Mouse (Mus musculus) midbrain, postnatal 0 days (tissue): ENCODE data around the gene Lrrc40. TPM values are rescaled to one million over a fixed set of nuclear protein-coding genes. Genes with fewer than 3 reads are reported as not detected.

ENCODE experiments used
- ATAC-seq: fragments of 200-750 bp; cut with Nextera tagmentation; 2 replicates; pipeline ENCODE4 v1.8.0; 2017; ENCODE audit warnings: moderate number of reproducible peaks, mild to moderate bottlenecking, moderate TSS enrichment, moderate library complexity; ENCODE audit not compliant: low FRiP score
- DNase-seq: peaks from one replicate; pipeline ENCODE4 v3.0.0-alpha.2; 2015; ENCODE audit warnings: low spot score
- H3K27ac ChIP-seq: fragments of 300-500 bp; sonication (generic); 2 replicates; pipeline ENCODE4 v1.5.1; 2014; ENCODE audit warnings: low read depth, mild to moderate bottlenecking, low read length, mixed read lengths
- H3K27me3 ChIP-seq: fragments of 300-500 bp; sonication (generic); 2 replicates; pipeline ENCODE4 v1.6.1; 2014; ENCODE audit warnings: low read length, control low read depth, mixed read lengths; ENCODE audit not compliant: insufficient read depth
- H3K36me3 ChIP-seq: fragments of 300-500 bp; sonication (generic); 2 replicates; pipeline ENCODE4 v1.6.1; 2014; ENCODE audit warnings: low read length, control low read depth, mixed read lengths; ENCODE audit not compliant: insufficient read depth
- H3K4me1 ChIP-seq: fragments of 300-500 bp; sonication (generic); 2 replicates; pipeline ENCODE4 v1.6.1; 2014; ENCODE audit warnings: mild to moderate bottlenecking, control low read depth, antibody characterized with exemption, low read length, mixed read lengths; ENCODE audit not compliant: insufficient read depth
- H3K4me2 ChIP-seq: fragments of 300-500 bp; sonication (generic); 2 replicates; pipeline ENCODE4 v1.6.1; 2014; ENCODE audit warnings: low read depth, mild to moderate bottlenecking, low read length, mixed read lengths; ENCODE audit not compliant: poor library complexity, severe bottlenecking
- H3K4me3 ChIP-seq: fragments of 300-500 bp; sonication (generic); 2 replicates; pipeline ENCODE4 v1.5.1; 2014; ENCODE audit warnings: low read depth, mild to moderate bottlenecking, low read length, moderate library complexity
- H3K9ac ChIP-seq: fragments of 300-500 bp; sonication (generic); replicated peaks from 2 replicates; pipeline ENCODE4 v1.6.1; 2014; ENCODE audit warnings: mild to moderate bottlenecking, low read length, moderate library complexity, mixed read lengths; ENCODE audit not compliant: poor library complexity, severe bottlenecking
- H3K9me3 ChIP-seq: fragments of 300-500 bp; sonication (generic); 2 replicates; pipeline ENCODE4 v1.6.1; 2016; ENCODE audit warnings: low read length, control low read depth
- CTCF ChIP-seq: IDR thresholded peaks from 2 replicates; pipeline ENCODE4 v1.5.1; 2016; ENCODE audit warnings: antibody characterized with exemption, mild to moderate bottlenecking
- WGBS: fragments of 180-500 bp; shearing (Covaris S2); extraction: QIAGEN DNeasy Blood & Tissue Kit; methylation state at CpG from one replicate; pipeline ENCODE4 v1.1.7; 2014; 5-methylcytosine and 5-hydroxymethylcytosine counted together
- polyA plus RNA-seq: library from polyadenylated mRNA; unstranded; fragments of >200 nt; fragmentation: Nextera tagmentation; extraction: Ambion mirVana; gene quantifications from 2 replicates; pipeline ENCODE4 v1.2.1, GENCODE M21; 2015
- total RNA-seq: library from RNA; depleted of rRNA; stranded (reverse); fragments of >200 nt; gene quantifications from 2 replicates; pipeline ENCODE4 v1.2.3, GENCODE M21; 2014

The Lrrc40 gene
- total and polyA plus RNA-seq, 2 experiments from 2014 or later: 44.3 to 52.9 TPM

DNA sequence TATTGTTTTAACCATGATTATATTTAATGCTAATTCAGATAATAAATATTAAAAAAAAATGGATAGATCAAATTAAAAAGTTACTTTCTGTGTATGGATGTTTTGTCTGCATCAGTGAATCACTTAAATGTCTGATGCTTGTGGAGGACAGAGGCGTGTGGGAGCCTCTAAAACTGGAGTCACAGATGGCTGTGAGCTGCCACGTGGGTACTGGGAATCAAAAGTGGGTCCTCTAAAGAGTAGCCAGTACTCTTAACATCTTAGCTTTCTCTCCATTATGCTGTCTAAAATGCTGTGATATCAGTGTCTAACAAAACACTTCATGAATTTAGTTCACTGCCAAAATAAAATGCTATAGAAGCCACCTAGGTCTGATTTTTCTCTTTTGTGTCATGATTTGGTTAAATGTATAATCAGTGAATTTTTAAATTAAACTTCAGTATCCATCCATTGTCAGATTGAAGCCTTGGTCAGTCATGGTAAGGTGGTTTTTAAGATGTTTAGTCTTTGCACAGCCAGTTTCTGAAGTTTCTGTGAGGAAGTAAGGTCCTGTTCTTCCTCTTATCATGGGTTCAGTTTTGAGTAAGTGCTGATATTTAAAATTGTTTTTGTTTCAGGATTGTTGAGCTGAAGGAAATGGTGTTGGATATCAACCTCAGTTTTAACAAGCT lies 24.3 kb downstream of the Lrrc40 start:
- peaks cover 23% of the 10 kb centered on the region for H3K36me3 ChIP-seq
- 81% methylated on average over 2 of the region's 2 CpGs for WGBS
- H3K4me2 ChIP-seq: no peak overlapping the region
- H3K9me3 ChIP-seq: no peaks in the 10 kb centered on the region
- H3K9ac ChIP-seq: no peak overlapping the region
- no peaks in the 10 kb centered on the region for H3K4me1 ChIP-seq
- no peak overlapping the region for H3K4me3 ChIP-seq
- DNase-seq (no peak), ATAC-seq (no peak)
- H3K27me3 ChIP-seq: no peaks in the 10 kb centered on the region
- H3K27ac ChIP-seq: no peak overlapping the region
- no peak for TF ChIP-seq CTCF

DNA sequence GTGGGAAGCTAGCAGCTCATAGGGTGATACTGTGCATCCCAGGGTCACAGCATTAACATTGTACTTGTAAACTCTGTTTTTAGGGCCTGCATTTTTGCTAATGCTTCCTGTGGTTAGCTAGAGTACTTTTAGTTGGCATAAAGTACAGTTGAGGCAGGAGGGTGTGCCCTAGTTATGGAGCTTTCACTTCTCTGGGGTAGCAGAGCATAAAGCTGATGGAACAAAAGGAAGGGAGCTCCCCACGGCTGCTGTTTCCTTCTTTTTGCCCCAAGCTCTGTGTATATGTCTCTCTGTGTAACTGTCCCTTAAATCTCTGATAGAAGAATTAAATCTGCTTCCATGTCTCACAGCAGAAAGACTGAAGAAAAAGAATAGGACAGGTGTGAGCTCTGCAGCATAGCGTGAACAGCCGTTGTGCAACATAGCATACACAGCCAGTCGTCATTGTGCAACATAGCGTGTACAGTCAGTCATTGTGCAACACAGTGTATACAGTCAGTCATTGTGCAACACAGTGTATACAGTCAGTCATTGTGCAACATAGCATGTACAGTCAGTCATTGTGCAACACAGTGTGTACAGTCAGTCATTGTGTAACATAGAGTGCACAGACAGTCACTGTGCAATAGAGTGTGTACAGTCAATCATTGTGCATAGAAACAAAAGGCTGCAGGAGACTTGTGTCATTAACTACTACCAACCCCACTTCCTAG lies 25.5 kb downstream of the Lrrc40 start:
- ATAC-seq (no peak), DNase-seq (peak; percentile 1)
- Histone ChIP-seq H3K4me1 (no peaks in the 10 kb centered on the region), H3K27ac (no peak overlapping the region), H3K27me3 (no peaks in the 10 kb centered on the region), H3K4me3 (no peak overlapping the region), H3K4me2 (no peak overlapping the region), H3K36me3 (peaks cover 19% of the 10 kb centered on the region), H3K9me3 (no peaks in the 10 kb centered on the region), H3K9ac (no peak overlapping the region)
- 93% methylated on average over 5 of the region's 5 CpGs for WGBS
- no peak for TF ChIP-seq CTCF

DNA sequence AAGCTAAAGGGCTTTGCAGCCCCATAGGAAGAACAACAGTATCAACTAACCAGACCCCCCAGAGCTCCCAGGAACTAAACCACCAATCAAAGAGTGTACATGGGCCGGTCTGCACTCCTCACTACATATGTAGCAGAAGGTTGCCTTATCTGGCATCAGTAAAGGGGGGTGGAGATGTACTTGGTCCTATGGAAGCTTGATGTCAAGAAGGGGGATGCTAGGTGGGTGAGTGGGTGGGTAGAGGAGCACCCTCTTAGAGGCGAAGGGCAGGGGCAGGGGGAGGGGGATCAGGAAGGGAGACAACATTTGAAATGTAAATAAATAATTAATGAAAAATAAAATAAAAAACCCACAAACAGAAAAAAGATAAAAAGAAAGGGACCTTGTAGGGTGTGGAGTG lies 28.8 kb downstream of the Lrrc40 start:
- Histone ChIP-seq H3K9me3 (no peaks in the 10 kb centered on the region), H3K27ac (no peak overlapping the region), H3K36me3 (peaks cover 4% of the 10 kb centered on the region; the same call in 1 of the 2 replicates), H3K4me1 (no peaks in the 10 kb centered on the region), H3K4me2 (no peak overlapping the region), H3K4me3 (no peak overlapping the region), H3K27me3 (no peaks in the 10 kb centered on the region), H3K9ac (no peak overlapping the region)
- ATAC-seq (peak; percentile 33; the same call in 1 of the 2 replicates), DNase-seq (no peak)
- WGBS: 98% methylated on average over 2 of the region's 2 CpGs
- TF ChIP-seq CTCF: no peak

DNA sequence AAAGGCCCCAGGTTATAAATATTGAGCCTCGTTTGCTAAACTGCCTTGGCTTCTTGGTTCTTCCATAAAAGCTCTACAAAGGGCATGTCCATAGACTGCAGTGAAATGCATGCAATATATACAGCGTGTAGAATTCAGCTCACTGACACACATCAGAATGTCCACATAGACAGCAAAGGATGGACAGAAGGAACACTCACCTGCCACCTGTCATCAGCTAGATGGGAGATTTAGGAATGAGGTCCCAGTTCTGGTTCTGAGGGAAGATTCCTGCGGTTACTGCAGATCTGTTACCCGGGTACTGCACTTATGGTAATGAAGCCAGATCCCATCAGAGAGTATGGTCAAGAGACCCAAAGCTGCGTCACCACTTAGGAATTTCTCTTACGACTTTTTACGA lies 31.5 kb downstream of the Lrrc40 start:
- no peaks in the 10 kb centered on the region for H3K9me3 ChIP-seq
- no peak overlapping the region for H3K4me3 ChIP-seq
- 93% methylated on average over 7 of the region's 7 CpGs for WGBS

DNA sequence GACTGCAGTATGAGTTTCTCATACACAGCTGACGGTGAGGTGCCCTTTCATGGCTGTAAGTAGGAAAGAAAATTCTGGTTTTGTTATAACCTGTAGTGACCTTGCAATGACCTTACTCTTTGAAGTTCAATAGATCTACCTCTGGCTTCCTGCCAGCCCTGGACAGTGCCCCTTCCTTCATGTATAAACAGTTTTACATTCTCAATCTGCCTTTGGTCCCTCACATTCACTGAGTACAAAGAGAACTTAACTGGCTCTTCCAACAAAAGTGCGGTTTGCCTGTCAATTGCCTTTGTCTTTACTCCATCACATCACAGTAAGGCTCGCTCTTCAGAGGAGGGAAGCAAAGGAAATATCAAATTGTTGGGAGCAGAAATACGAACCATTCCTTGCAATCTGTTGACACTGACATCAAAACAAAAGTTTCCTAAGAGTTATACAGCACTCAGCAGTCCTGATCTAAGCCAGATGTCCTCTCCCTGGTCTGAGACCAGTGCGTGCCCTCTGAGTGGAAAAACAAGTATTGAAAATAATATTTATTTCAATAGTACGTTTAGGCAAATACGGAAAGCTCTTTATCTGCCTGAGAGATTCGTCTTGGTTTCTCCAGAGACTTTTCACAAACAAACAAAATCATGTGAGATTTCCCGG lies 32.3 kb downstream of the Lrrc40 start:
- Histone ChIP-seq H3K4me2 (no peak overlapping the region), H3K9ac (no peak overlapping the region), H3K36me3 (peaks cover 4% of the 10 kb centered on the region; the same call in 1 of the 2 replicates), H3K9me3 (no peaks in the 10 kb centered on the region), H3K27me3 (no peaks in the 10 kb centered on the region), H3K4me1 (no peaks in the 10 kb centered on the region), H3K27ac (no peak overlapping the region), H3K4me3 (no peak overlapping the region)
- no peak for DNase-seq
- ATAC-seq: no peak
- TF ChIP-seq CTCF: no peak
- 75% methylated on average over 9 of the region's 9 CpGs for WGBS

More for the DNA sequence above, 31.5 kb downstream of the Lrrc40 start:
- Histone ChIP-seq H3K9ac (no peak overlapping the region), H3K4me2 (no peak overlapping the region), H3K4me1 (no peaks in the 10 kb centered on the region), H3K27ac (no peak overlapping the region), H3K36me3 (peaks cover 4% of the 10 kb centered on the region; the same call in 1 of the 2 replicates), H3K27me3 (no peaks in the 10 kb centered on the region)
- DNase-seq (no peak), ATAC-seq (no peak)
- TF ChIP-seq CTCF: no peak

DNA sequence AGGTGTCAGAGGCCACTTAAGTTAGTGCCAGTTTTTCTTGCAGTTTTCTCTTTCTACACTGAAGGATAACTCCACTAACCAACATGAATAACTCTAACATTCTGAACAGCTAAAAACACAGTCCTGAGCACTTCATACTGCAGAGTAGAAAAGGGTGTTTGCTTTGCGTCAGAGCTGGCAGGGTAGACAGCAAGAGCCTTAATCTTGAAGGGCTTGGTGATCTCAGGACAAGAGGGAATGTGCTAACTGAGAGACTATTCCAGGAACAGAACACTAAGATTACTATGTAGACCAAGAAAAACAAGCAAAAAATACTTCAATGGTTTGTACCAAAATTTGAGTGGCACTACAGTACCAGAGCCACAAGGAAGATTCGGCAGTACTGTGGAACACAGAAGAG lies 38.5 kb downstream of the Lrrc40 start:
- H3K9me3 ChIP-seq: no peaks in the 10 kb centered on the region
- no peaks in the 10 kb centered on the region for H3K27me3 ChIP-seq
- no peak for TF ChIP-seq CTCF
- H3K27ac ChIP-seq: no peak overlapping the region
- WGBS: 91% methylated on average over 2 of the region's 2 CpGs
- 0 out of 2 replicates have a peak, but pooled peaks cover under 1% of the 10 kb centered on the region for H3K36me3 ChIP-seq
- ATAC-seq (no peak), DNase-seq (no peak)
- no peak overlapping the region for H3K4me3 ChIP-seq
- no peaks in the 10 kb centered on the region for H3K4me1 ChIP-seq
- H3K4me2 ChIP-seq: no peak overlapping the region
- no peak overlapping the region for H3K9ac ChIP-seq
